Mouse (Mus musculus) heart, embryonic 13.5 days (tissue): Measurements from ENCODE around the gene Avpr2. TPM values are rescaled to one million over a fixed set of nuclear protein-coding genes. Genes with fewer than 3 reads are reported as not detected.

ENCODE experiments used
- ATAC-seq: fragments of 200-750 bp; cut with Nextera tagmentation; 2 replicates; pipeline ENCODE4 v1.8.0; 2017; ENCODE audit warnings: moderate TSS enrichment; ENCODE audit not compliant: insufficient number of reproducible peaks, low FRiP score, low TSS enrichment; ENCODE audit errors: extremely low read depth
- H3K27ac ChIP-seq: fragments of 300-500 bp; sonication (generic); replicated peaks from 2 replicates; pipeline ENCODE4 v1.5.1; 2015; ENCODE audit warnings: moderate library complexity, mild to moderate bottlenecking, inconsistent platforms
- H3K27me3 ChIP-seq: fragments of 300-500 bp; sonication (generic); replicated peaks from 2 replicates; pipeline ENCODE4 v1.6.1; 2015; ENCODE audit warnings: mild to moderate bottlenecking, inconsistent platforms
- H3K36me3 ChIP-seq: fragments of 300-500 bp; sonication (generic); 2 replicates; pipeline ENCODE4 v1.6.1; 2015; ENCODE audit warnings: mild to moderate bottlenecking, inconsistent platforms
- H3K4me1 ChIP-seq: fragments of 300-500 bp; sonication (generic); 2 replicates; pipeline ENCODE4 v1.6.1; 2015; ENCODE audit warnings: inconsistent platforms
- H3K4me2 ChIP-seq: fragments of 300-500 bp; sonication (generic); 2 replicates; pipeline ENCODE4 v1.6.1; 2015; ENCODE audit warnings: inconsistent platforms, mild to moderate bottlenecking, moderate library complexity
- H3K4me3 ChIP-seq: fragments of 300-500 bp; sonication (generic); 2 replicates; pipeline ENCODE4 v1.5.1; 2015; ENCODE audit warnings: moderate library complexity, mild to moderate bottlenecking, inconsistent platforms
- H3K9ac ChIP-seq: fragments of 300-500 bp; sonication (generic); 2 replicates; pipeline ENCODE4 v1.6.1; 2015; ENCODE audit warnings: inconsistent platforms, mild to moderate bottlenecking, moderate library complexity
- H3K9me3 ChIP-seq: fragments of 300-500 bp; sonication (generic); 2 replicates; pipeline ENCODE4 v1.6.1; 2016; ENCODE audit warnings: inconsistent platforms
- WGBS: fragments of 180-500 bp; shearing (Covaris S2); methylation state at CpG from one replicate; pipeline ENCODE4 v1.1.7; 2015; ENCODE audit warnings: mixed read lengths; 5-methylcytosine and 5-hydroxymethylcytosine counted together
- polyA plus RNA-seq: library from polyadenylated mRNA; unstranded; fragments of >200 nt; fragmentation: Nextera tagmentation; extraction: Ambion mirVana; gene quantifications from 2 replicates; pipeline ENCODE4 v1.2.1, GENCODE M21; 2015

Avpr2 gene
- 0.13 TPM in 1 of 2 replicates, not detected in the other for polyA plus RNA-seq

DNA sequence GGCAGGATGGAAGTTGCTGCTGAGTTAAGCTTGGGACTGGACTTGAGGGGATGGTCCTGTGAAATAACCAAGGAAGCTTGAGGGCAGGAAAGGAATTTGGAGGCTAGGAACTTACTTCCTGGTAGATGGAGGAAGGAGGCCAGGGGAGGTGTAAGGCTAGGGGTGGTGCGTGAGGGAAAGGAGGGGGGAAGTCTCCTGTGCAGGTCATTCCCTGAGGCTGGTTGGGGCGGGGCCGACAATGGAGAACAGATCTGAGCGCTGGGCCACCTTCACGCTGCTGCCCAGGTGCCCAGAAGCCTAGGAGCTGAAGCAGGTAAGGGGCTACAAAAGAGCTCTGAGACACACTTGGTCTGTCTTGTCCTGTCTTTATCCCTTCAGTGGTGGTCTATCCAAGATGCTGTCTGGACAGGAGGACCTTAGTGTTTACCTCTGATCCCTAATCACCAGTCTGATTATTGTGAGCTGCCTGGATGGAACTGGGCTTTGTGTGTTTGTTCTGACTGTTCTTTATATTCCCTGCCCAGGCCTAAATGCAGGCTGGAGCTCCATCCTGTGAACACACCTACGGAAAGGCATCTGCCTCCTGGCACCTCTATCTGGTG is at the start of gene Avpr2:
Gene Avpr2, plus strand, starts transcription at position 552 of the 602 bp plus-strand sequence.
- 63% methylated on average over 6 of the region's 6 CpGs for WGBS
- Histone ChIP-seq H3K4me2 (no peak within 1 kb of the TSS), H3K36me3 (no peaks in the 10 kb centered on the region), H3K4me3 (no peak within 1 kb of the TSS), H3K9ac (no peak within 1 kb of the TSS), H3K27me3 (peaks cover 24% of the 10 kb centered on the region), H3K9me3 (no peaks in the 10 kb centered on the region), H3K4me1 (no peaks in the 10 kb centered on the region), H3K27ac (no peak within 1 kb of the TSS)
- no peak for ATAC-seq

DNA sequence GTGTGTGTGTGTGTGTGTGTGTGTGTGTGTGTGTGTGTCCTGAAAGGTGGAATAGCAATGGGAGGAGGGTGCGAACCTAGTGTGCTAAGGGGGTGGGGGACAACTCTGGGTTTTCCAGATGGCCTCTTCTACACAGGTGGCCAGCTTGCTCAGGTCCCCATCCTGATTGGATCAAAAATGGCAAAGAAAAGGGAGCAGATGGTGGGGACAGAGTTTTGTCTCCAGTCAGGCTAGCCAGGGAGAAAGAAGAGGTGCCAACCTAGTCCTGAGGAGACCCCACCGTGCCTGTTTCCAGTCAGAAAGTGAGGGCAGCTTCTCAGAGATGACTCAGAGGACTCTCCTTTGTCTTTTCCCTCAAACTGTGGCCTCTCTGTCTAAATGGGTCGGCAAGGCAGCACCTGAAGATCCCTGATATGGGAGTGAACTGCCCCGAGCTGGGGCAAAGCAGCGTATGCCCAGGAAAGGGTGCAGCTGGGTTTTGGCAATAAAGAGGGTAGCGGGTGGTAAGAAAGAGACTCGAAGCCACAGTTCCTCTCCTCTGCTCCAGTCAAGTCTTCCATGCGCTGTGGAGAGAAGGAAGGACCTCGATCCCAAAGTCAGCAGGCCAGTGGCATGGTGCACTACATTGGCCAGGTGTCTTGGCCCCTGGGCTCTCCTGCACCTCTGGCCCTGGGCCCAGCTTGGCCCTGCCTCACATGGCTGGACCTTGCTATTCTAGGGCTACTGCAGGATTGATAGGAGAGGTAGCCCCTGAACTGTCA is 37.4 kb upstream of the Avpr2 start:
- WGBS: 71% methylated on average over 9 of the region's 9 CpGs
- no peak overlapping the region for H3K27ac ChIP-seq
- H3K9me3 ChIP-seq: no peaks in the 10 kb centered on the region
- H3K4me3 ChIP-seq: no peak overlapping the region
- peaks cover 4% of the 10 kb centered on the region; the same call in 1 of the 2 replicates for H3K27me3 ChIP-seq
- no peaks in the 10 kb centered on the region; the same call in 1 of the 2 replicates for H3K4me1 ChIP-seq
- H3K9ac ChIP-seq: no peak overlapping the region
- no peaks in the 10 kb centered on the region for H3K36me3 ChIP-seq
- H3K4me2 ChIP-seq: no peak overlapping the region
- no peak for ATAC-seq

DNA sequence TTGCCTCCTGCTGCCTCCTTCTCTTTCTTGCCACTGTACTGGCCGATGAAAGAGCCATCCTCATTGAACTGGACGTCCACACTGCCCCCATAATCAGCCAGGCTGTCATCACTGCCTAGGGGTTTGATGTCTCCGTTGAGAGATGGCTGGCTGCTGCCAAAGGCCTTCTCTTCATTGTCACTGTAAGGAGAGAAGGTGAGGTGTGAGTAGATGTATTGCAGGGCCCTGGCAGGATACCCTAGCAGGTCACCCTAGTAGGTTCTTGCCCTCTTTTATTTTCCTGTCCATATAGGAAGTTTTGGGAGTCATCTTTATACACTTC is 36.9 kb upstream of the Avpr2 start:
- no peaks in the 10 kb centered on the region; the same call in 1 of the 2 replicates for H3K4me1 ChIP-seq
- peaks cover 4% of the 10 kb centered on the region; the same call in 1 of the 2 replicates for H3K27me3 ChIP-seq
- H3K27ac ChIP-seq: no peak overlapping the region
- H3K36me3 ChIP-seq: no peaks in the 10 kb centered on the region
- H3K9ac ChIP-seq: no peak overlapping the region
- H3K4me2 ChIP-seq: no peak overlapping the region
- H3K9me3 ChIP-seq: no peaks in the 10 kb centered on the region
- 21% methylated on average over 3 of the region's 3 CpGs for WGBS
- no peak overlapping the region for H3K4me3 ChIP-seq
- ATAC-seq: no peak

DNA sequence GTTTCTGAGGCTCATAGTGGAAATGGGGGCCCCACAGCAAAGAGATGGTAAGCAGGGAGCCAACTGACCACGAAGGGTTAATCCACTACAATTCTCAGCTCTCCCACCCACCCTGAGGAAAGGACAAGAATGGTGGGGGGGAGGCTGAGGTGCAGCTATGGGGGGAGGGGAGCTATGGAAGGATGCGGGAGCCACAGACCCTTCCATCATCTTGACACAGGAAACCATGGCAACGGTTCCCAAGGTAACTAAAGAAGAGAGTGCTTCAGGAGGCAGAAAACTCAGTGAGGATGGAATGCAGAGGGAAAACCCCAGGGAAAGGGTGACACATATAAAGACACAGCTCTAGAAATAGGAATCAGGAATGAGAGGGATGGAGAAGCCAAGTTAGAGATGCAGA is 27.2 kb upstream of the Avpr2 start:
- Histone ChIP-seq H3K9me3 (no peaks in the 10 kb centered on the region), H3K4me1 (no peaks in the 10 kb centered on the region), H3K4me3 (no peak overlapping the region), H3K9ac (no peak overlapping the region), H3K36me3 (no peaks in the 10 kb centered on the region), H3K4me2 (no peak overlapping the region), H3K27me3 (peaks cover 9% of the 10 kb centered on the region), H3K27ac (no peak overlapping the region)
- WGBS: 56% methylated on average over 3 of the region's 3 CpGs
- no peak for ATAC-seq

DNA sequence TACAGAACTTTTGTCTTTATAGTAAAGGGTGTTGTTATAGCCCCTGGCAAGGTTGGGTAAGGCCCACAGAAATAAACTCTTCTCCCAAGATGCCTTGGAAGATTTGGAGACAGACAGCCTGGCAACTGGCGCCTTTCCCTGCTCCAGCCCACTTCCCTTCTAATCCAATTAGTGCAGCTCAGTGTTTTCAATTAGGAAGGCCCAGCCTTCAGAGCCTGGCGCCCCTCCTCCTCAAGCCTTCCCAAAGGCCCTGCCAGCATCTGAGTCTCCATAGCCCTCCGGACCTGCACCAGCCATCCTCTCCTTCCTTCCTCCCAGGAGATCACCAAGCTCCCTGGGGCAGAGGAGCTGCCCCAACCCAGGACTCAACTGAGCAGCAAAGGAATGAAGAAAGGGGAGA is 24.6 kb upstream of the Avpr2 start:
- Histone ChIP-seq H3K4me1 (no peaks in the 10 kb centered on the region), H3K4me2 (no peak overlapping the region), H3K9ac (no peak overlapping the region), H3K4me3 (no peak overlapping the region), H3K27ac (no peak overlapping the region), H3K27me3 (peaks cover 5% of the 10 kb centered on the region), H3K9me3 (no peaks in the 10 kb centered on the region), H3K36me3 (no peaks in the 10 kb centered on the region)
- WGBS: 20% methylated on average over 3 of the region's 3 CpGs
- no peak for ATAC-seq

DNA sequence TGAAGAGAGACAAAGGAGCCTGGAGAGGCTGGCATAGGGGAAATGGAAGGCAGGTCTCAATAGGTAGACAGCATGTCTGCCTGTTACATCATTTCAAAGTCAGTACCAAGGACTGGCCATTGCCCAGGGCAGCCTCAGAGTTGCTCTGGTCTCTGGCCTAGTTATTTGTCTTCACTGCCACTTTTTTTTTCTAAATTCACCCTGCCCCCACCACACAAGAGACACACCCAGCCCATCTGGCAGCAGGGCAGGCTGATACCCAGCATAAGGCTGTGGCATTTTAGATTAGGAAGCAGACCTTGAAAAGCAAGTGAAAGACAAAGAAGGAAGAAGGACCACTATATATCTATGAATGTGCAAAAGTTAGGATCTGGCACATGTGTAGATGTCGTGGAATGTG is 24.1 kb upstream of the Avpr2 start:
- Histone ChIP-seq H3K9ac (no peak overlapping the region), H3K4me2 (no peak overlapping the region), H3K9me3 (no peaks in the 10 kb centered on the region), H3K4me3 (no peak overlapping the region), H3K27ac (no peak overlapping the region), H3K4me1 (no peaks in the 10 kb centered on the region), H3K27me3 (peaks cover 5% of the 10 kb centered on the region), H3K36me3 (no peaks in the 10 kb centered on the region)
- 64% methylated on average over 1 of the region's 1 CpGs for WGBS
- ATAC-seq: no peak

DNA sequence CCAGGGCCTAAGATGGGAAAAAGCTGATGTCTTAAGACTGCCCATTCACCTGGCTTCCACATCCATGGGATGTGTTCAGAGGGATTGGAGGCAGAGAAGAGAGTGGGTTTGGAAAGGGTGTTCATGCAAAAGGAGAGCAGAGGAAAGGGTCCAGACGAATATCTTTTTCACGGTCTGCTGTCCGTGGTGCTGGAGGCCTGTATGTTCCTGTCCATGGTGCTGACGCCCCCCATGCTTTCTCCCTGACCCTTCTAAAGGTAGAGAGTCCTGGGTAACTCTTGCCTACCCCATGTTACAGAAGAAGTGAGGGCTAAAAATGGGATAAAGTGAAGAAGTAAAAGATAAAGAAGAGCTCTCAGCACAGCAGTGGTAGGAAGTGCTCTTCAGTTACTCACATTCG is 22.6 kb upstream of the Avpr2 start:
- Histone ChIP-seq H3K9me3 (no peaks in the 10 kb centered on the region), H3K27me3 (peaks cover 6% of the 10 kb centered on the region; the same call in 1 of the 2 replicates), H3K9ac (no peak overlapping the region), H3K27ac (no peak overlapping the region), H3K4me2 (no peak overlapping the region), H3K36me3 (no peaks in the 10 kb centered on the region), H3K4me1 (no peaks in the 10 kb centered on the region), H3K4me3 (no peak overlapping the region)
- no peak for ATAC-seq
- WGBS: 4% methylated on average over 5 of the region's 5 CpGs

DNA sequence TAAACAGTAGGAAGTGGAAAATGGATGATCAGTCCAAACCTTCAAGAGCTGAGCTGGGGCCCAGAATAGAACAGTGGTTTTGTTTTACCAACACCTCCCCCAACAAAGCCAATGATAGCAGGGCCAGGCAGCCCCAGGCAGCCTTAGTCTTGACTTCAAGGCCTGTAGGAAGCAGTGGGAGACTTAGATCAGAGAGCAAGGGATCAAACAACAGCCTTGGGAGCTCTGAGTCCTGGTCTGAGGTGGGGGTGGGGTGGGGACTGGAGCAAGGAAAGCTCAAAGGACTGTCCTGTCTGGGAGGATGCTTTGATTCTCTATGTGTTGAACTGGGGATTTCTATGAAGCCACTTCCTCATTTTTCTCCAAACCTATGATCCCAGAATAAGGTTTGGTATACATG is 20.4 kb upstream of the Avpr2 start:
- no peak overlapping the region for H3K4me2 ChIP-seq
- peaks cover 23% of the 10 kb centered on the region for H3K27me3 ChIP-seq
- H3K4me3 ChIP-seq: no peak overlapping the region
- no peaks in the 10 kb centered on the region for H3K36me3 ChIP-seq
- no peak overlapping the region for H3K9ac ChIP-seq
- no peaks in the 10 kb centered on the region for H3K9me3 ChIP-seq
- ATAC-seq: no peak
- H3K4me1 ChIP-seq: no peaks in the 10 kb centered on the region
- H3K27ac ChIP-seq: no peak overlapping the region

DNA sequence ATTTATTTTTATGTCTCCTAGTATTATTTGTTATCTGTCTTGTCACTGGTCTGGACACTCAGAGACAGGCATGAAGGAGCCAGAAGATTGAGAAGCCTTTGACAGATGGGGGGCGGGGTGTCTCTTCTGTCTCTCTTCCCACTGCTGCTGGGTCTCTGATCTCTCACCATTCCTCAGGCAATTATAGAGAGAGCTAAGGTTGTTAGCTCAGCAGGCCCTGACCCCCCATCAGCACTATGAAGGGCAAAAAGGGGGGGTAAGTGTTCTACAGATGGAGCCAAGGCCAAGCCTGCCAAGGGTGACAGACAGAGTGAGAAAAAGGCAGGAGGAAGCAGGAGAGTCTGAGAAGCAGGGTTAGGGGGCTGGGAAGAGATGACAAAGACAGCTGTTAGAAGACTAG is 19.9 kb upstream of the Avpr2 start:
- no peak overlapping the region for H3K27ac ChIP-seq
- no peak overlapping the region for H3K9ac ChIP-seq
- H3K27me3 ChIP-seq: peaks cover 27% of the 10 kb centered on the region
- no peak overlapping the region for H3K4me2 ChIP-seq
- no peaks in the 10 kb centered on the region for H3K4me1 ChIP-seq
- no peaks in the 10 kb centered on the region for H3K36me3 ChIP-seq
- no peak for ATAC-seq
- H3K9me3 ChIP-seq: no peaks in the 10 kb centered on the region
- 29% methylated on average over 1 of the region's 1 CpGs for WGBS
- no peak overlapping the region for H3K4me3 ChIP-seq

DNA sequence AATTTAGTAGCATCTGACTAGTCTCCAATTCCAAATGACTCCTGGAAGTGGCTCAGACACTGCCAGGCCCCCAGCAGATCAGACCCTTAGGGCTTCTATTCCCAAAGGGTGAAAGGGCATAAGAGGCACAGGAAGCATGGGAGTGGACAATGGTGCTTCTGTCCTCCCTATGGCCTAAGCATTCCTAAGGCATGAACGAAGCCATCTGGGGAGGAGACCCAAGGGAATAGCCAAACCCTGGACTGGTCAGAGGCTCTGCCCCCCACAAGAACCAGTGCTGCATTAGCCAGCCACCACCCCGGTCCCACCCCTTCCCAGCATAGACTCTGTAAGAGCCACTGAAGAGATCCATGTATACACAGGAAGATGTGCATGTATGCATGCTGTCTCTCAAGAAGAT is 16.0 kb upstream of the Avpr2 start:
- Histone ChIP-seq H3K36me3 (no peaks in the 10 kb centered on the region), H3K9ac (no peak overlapping the region), H3K4me3 (no peak overlapping the region), H3K27me3 (peaks cover 53% of the 10 kb centered on the region), H3K4me1 (no peaks in the 10 kb centered on the region), H3K4me2 (no peak overlapping the region), H3K9me3 (no peaks in the 10 kb centered on the region), H3K27ac (no peak overlapping the region)
- 68% methylated on average over 2 of the region's 2 CpGs for WGBS
- ATAC-seq: no peak

DNA sequence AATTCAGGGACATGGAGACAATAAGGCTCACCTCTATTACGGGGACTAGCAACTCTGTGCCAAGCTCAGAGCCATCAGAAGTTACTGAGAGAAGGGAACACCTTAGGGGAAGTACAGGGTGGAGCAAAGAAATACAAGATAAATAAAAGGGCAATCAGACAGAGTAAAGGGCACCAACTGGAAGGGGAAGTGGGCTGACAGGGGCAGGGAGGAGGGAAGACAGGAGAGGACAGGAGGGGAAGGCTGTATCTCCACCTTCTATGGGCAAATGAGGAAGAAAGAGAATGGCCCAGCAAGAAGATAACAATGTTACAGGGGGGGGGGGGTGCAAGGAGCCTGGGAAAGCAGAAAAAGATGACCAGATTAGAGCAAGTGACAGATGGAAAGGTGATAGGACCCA is 14.9 kb upstream of the Avpr2 start:
- Histone ChIP-seq H3K9me3 (no peaks in the 10 kb centered on the region), H3K4me1 (no peaks in the 10 kb centered on the region), H3K36me3 (no peaks in the 10 kb centered on the region), H3K4me2 (no peak overlapping the region), H3K9ac (no peak overlapping the region), H3K27ac (no peak overlapping the region), H3K27me3 (peaks cover 64% of the 10 kb centered on the region), H3K4me3 (no peak overlapping the region)
- no peak for ATAC-seq
- WGBS: 61% methylated on average over 1 of the region's 1 CpGs
